Mouse (Mus musculus): ENCODE measurements around the gene Dpp4. TPM values are rescaled to one million over a fixed set of nuclear protein-coding genes. Genes with fewer than 3 reads are reported as not detected.

Gene Dpp4
- polyA plus RNA-seq, 1 experiment from 2014 or later = 12.8 TPM

DNA sequence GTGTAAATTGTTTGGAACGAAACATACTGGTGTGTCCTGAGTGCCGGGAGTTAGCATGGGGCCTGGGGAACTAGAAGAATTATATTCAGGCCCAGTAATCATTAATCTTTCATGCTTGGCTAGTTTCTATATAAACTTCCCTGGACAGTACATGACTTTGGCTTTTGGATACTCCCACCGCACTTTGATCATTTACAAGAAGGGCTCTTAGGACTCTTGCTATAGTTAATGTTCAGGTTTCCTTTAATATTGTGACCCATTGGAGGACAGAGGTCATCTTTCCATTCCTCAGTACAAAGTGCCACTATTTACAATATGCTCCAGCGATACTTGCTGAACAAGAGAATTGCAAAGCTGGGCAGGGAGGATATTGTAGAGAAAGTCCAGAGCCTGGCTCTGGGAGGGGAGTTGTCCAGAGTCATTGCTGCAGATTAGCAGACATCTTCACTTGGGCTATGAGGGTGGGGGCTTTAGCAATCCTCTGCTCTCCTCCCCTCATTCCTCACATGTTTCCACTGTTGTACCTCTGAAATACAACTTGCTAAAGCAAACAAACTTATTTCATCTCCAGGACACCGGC lies 8.4 kb downstream of the Dpp4 start:
- Histone ChIP-seq H3K9me3 (replicated peaks) (no peaks in the 10 kb centered on the region), H3K4me3 (no peak overlapping the region), H3K4me1 (replicated peaks) (no peaks in the 10 kb centered on the region), H3K4me2 (no peak overlapping the region), H3K27me3 (no peaks in the 10 kb centered on the region), H3K36me3 (no peaks in the 10 kb centered on the region), H3K9ac (no peak overlapping the region), H3K27ac (no peak overlapping the region)
- ATAC-seq (replicated peaks; ENCODE audit: insufficient number of reproducible peaks, insufficient read depth, low FRiP score, low read depth) = no peak
- WGBS = 75% methylated on average over 5 of the region's 5 CpGs

DNA sequence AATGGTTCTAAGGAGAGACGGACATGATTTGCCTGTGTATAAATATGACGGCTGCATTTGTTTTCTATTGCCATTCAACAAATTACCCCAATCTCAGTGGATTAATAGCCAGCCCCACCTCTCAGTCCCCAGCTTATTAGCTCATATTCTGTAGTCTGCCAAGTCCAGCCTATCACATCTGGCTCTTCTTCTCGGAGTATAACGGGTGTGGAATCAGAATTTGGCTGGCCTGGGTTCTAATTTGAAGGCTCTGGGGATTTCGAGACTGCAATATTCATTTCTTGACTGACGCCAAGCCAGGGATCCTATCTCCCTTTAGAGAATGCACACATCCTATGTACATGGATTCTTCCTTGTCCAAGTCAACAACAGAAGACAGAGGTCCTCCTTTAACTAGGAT lies 11.0 kb downstream of the Dpp4 start:
- no peak for ATAC-seq (replicated peaks; ENCODE audit: insufficient number of reproducible peaks, insufficient read depth, low FRiP score, low read depth)
- Histone ChIP-seq H3K4me2 (no peak overlapping the region), H3K27me3 (no peaks in the 10 kb centered on the region), H3K36me3 (no peaks in the 10 kb centered on the region), H3K9me3 (replicated peaks) (no peaks in the 10 kb centered on the region), H3K4me1 (replicated peaks) (no peaks in the 10 kb centered on the region), H3K27ac (no peak overlapping the region), H3K4me3 (no peak overlapping the region), H3K9ac (no peak overlapping the region)
- WGBS = 78% methylated on average over 6 of the region's 6 CpGs

DNA sequence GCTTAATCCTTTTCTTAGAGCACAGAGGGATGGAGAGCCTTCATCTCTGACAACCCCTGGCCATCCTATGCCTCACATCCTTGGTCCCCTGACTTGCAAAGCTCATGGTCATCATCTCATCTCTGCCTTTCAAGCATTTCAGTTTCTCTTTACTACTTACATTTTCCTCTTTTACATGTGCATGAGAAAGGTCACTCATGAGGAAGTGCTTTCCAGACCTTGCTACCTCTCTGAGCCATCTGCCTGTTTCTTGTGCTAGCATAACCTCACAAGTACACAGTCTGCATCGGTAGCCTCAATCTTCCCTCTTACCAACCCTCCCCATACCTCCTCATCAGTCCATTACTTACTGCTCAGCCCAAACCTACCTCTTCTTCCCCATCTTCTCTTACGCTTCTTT lies 12.2 kb downstream of the Dpp4 start:
- Histone ChIP-seq H3K4me3 (no peak overlapping the region), H3K9me3 (replicated peaks) (no peaks in the 10 kb centered on the region), H3K4me1 (replicated peaks) (no peaks in the 10 kb centered on the region), H3K9ac (no peak overlapping the region), H3K36me3 (no peaks in the 10 kb centered on the region), H3K27ac (no peak overlapping the region), H3K4me2 (no peak overlapping the region), H3K27me3 (no peaks in the 10 kb centered on the region)
- 90% methylated on average over 2 of the region's 2 CpGs for WGBS
- ATAC-seq (replicated peaks; ENCODE audit: insufficient number of reproducible peaks, insufficient read depth, low FRiP score, low read depth) = no peak

- no peaks in the 10 kb centered on the region for H3K27me3 ChIP-seq
- ATAC-seq (replicated peaks; ENCODE audit: insufficient number of reproducible peaks, insufficient read depth, low FRiP score, low read depth) = no peak
- no peak overlapping the region for H3K9ac ChIP-seq
- no peak overlapping the region for H3K4me3 ChIP-seq
- no peak overlapping the region for H3K4me2 ChIP-seq
- no peaks in the 10 kb centered on the region for H3K36me3 ChIP-seq
- H3K4me1 ChIP-seq (replicated peaks) = no peaks in the 10 kb centered on the region
- 57% methylated on average over 8 of the region's 8 CpGs for WGBS
- no peak overlapping the region for H3K27ac ChIP-seq
- no peaks in the 10 kb centered on the region for H3K9me3 ChIP-seq (replicated peaks)
These were observed 12.7 kb downstream of the Dpp4 start for GRCm38 (mm10) chr2:62399361-62399760.

DNA sequence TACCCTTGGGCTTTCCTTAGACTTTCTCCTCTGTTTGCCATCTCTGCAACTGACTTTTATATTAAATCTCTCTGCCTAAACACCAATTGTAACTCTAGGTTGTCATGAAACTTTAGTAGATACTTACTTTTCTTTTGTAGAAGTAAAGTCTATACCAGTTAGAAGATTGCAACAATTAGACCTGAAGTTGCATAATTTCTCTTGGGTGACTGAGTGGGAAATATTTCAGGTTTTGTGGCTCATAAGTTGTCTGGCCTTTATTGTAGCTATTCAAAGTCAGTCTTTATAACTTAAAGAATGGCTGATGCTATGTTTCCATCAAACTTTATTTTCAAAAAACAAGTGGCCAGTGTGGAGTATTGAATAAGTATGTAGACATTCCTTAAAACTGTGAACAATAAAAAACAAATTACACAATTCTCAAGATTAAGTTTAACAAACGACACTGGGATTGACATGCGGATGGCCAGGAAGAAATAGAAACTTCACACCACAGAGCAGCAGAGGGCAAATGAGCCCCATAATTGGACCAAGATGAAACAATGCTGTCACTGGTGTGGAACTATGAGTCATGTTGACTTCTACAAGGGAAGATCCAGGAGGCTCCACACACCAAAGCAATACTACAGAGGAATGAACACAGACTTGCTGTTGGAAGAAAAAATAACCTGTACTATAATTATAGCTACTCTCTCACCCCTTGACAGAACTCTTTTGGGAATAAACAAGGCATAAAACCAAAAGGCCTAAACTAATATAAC lies 13.7 kb downstream of the Dpp4 start:
- Histone ChIP-seq H3K4me3 (no peak overlapping the region), H3K9me3 (replicated peaks) (no peaks in the 10 kb centered on the region), H3K27me3 (no peaks in the 10 kb centered on the region), H3K27ac (no peak overlapping the region), H3K4me2 (no peak overlapping the region), H3K36me3 (no peaks in the 10 kb centered on the region), H3K9ac (no peak overlapping the region), H3K4me1 (replicated peaks) (no peaks in the 10 kb centered on the region)
- no peak for ATAC-seq (replicated peaks; ENCODE audit: insufficient number of reproducible peaks, insufficient read depth, low FRiP score, low read depth)
- 80% methylated on average over 2 of the region's 2 CpGs for WGBS

- Histone ChIP-seq H3K27ac (no peak overlapping the region), H3K36me3 (no peaks in the 10 kb centered on the region), H3K9me3 (replicated peaks) (no peaks in the 10 kb centered on the region), H3K4me1 (replicated peaks) (no peaks in the 10 kb centered on the region), H3K27me3 (no peaks in the 10 kb centered on the region), H3K9ac (no peak overlapping the region), H3K4me3 (no peak overlapping the region), H3K4me2 (no peak overlapping the region)
- 75% methylated on average over 4 of the region's 4 CpGs for WGBS
- ATAC-seq (replicated peaks; ENCODE audit: insufficient number of reproducible peaks, insufficient read depth, low FRiP score, low read depth) = no peak
These were observed 14.4 kb downstream of the Dpp4 start for GRCm38 (mm10) chr2:62397661-62398060.

GRCm38 (mm10) chr2:62396799-62397198 lies 15.2 kb downstream of the Dpp4 start:
- no peaks in the 10 kb centered on the region for H3K4me1 ChIP-seq (replicated peaks)
- no peak overlapping the region for H3K27ac ChIP-seq
- H3K9ac ChIP-seq = no peak overlapping the region
- no peaks in the 10 kb centered on the region for H3K9me3 ChIP-seq (replicated peaks)
- H3K4me3 ChIP-seq = no peak overlapping the region
- no peak for ATAC-seq (replicated peaks; ENCODE audit: insufficient number of reproducible peaks, insufficient read depth, low FRiP score, low read depth)
- WGBS = 63% methylated on average over 1 of the region's 1 CpGs
- H3K36me3 ChIP-seq = no peaks in the 10 kb centered on the region
- no peaks in the 10 kb centered on the region for H3K27me3 ChIP-seq
- no peak overlapping the region for H3K4me2 ChIP-seq

GRCm38 (mm10) chr2:62394800-62395199 lies 17.2 kb downstream of the Dpp4 start:
- H3K27me3 ChIP-seq = no peaks in the 10 kb centered on the region
- no peaks in the 10 kb centered on the region for H3K9me3 ChIP-seq (replicated peaks)
- no peak overlapping the region for H3K9ac ChIP-seq
- no peaks in the 10 kb centered on the region for H3K4me1 ChIP-seq (replicated peaks)
- H3K27ac ChIP-seq = no peak overlapping the region
- H3K4me2 ChIP-seq = no peak overlapping the region
- no peak overlapping the region for H3K4me3 ChIP-seq
- WGBS = 72% methylated on average over 3 of the region's 3 CpGs
- ATAC-seq (replicated peaks; ENCODE audit: insufficient number of reproducible peaks, insufficient read depth, low FRiP score, low read depth) = no peak
- no peaks in the 10 kb centered on the region for H3K36me3 ChIP-seq

DNA sequence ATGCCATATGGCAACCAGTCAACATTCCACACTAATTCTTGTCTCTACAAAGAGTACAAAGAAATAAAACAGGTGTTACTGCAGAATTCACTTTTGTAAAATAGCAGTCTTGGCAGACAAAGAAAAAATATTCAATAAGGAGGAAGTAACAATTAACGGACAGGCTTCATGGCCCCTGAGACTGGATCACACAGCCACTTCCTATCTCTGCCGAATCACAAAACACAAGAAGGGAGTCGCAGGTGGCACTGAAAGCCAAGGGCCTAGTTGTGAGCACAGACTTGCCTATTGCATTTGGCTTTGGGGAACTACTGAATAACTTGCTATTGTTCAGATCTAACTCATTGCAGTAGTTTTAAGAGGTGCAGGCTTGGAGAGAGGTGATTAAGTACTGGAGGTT lies 19.9 kb downstream of the Dpp4 start:
- no peaks in the 10 kb centered on the region for H3K27me3 ChIP-seq
- H3K36me3 ChIP-seq = no peaks in the 10 kb centered on the region
- no peaks in the 10 kb centered on the region for H3K4me1 ChIP-seq (replicated peaks)
- 0 out of 2 replicates have a peak overlapping the region, but pooled peaks have one; percentile 9 for H3K27ac ChIP-seq
- H3K4me2 ChIP-seq = no peak overlapping the region
- no peak for ATAC-seq (replicated peaks; ENCODE audit: insufficient number of reproducible peaks, insufficient read depth, low FRiP score, low read depth)
- H3K9me3 ChIP-seq (replicated peaks) = no peaks in the 10 kb centered on the region
- no peak overlapping the region for H3K9ac ChIP-seq
- WGBS = 62% methylated on average over 3 of the region's 3 CpGs
- H3K4me3 ChIP-seq = no peak overlapping the region

GRCm38 (mm10) chr2:62390961-62391461 lies 21.0 kb downstream of the Dpp4 start:
- 62% methylated on average over 12 of the region's 12 CpGs for WGBS
- Histone ChIP-seq H3K9ac (no peak overlapping the region), H3K4me3 (no peak overlapping the region), H3K27me3 (no peaks in the 10 kb centered on the region), H3K4me1 (replicated peaks) (no peaks in the 10 kb centered on the region), H3K4me2 (no peak overlapping the region), H3K9me3 (replicated peaks) (no peaks in the 10 kb centered on the region), H3K27ac (peak overlapping the region; percentile 33; the same call in 1 of the 2 replicates), H3K36me3 (no peaks in the 10 kb centered on the region)
- ATAC-seq (replicated peaks; ENCODE audit: insufficient number of reproducible peaks, insufficient read depth, low FRiP score, low read depth) = no peak; the same call in 1 of the 2 replicates

DNA sequence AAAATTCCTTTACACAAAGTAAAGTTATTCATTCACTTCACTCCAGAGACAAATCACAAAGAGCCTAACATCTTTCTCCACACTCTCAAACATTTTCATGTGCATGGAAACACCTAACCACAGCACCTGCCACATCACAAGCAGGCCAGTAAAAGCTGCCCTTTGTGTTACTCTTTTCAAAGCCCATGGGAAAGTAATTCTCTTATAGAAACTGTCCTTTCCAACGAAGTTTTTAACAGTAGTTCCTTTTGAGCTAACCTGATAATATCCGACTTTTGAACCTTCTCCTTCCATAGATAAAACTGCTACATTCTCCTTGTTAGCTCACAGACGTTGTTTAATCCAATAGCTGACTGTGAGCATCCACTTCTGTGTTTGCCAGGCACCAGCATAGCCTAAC lies 21.7 kb downstream of the Dpp4 start:
- ATAC-seq (replicated peaks; ENCODE audit: insufficient number of reproducible peaks, insufficient read depth, low FRiP score, low read depth) = no peak
- Histone ChIP-seq H3K27me3 (no peaks in the 10 kb centered on the region), H3K4me3 (no peak overlapping the region), H3K27ac (peak overlapping the region; percentile 27; the same call in 1 of the 2 replicates), H3K9ac (no peak overlapping the region), H3K36me3 (no peaks in the 10 kb centered on the region), H3K4me1 (replicated peaks) (no peaks in the 10 kb centered on the region), H3K9me3 (replicated peaks) (no peaks in the 10 kb centered on the region), H3K4me2 (no peak overlapping the region)
- 48% methylated on average over 3 of the region's 3 CpGs for WGBS

GRCm38 (mm10) chr2:62388841-62389240 lies 23.2 kb downstream of the Dpp4 start:
- no peak for ATAC-seq (replicated peaks; ENCODE audit: insufficient number of reproducible peaks, insufficient read depth, low FRiP score, low read depth)

More at GRCm38 (mm10) chr2:62388841-62389240, 23.2 kb downstream of the Dpp4 start:
- H3K27me3 ChIP-seq = no peaks in the 10 kb centered on the region
- H3K4me1 ChIP-seq (replicated peaks) = no peaks in the 10 kb centered on the region
- H3K9ac ChIP-seq = no peak overlapping the region
- no peak overlapping the region for H3K27ac ChIP-seq
- H3K4me3 ChIP-seq = no peak overlapping the region
- no peak overlapping the region for H3K4me2 ChIP-seq
- H3K36me3 ChIP-seq = no peaks in the 10 kb centered on the region
- 84% methylated on average over 4 of the region's 4 CpGs for WGBS
- no peaks in the 10 kb centered on the region for H3K9me3 ChIP-seq (replicated peaks)
